Mouse (Mus musculus) forebrain, postnatal 0 days (tissue): ENCODE measurements around the gene Stac2. TPM values are rescaled to one million over a fixed set of nuclear protein-coding genes. Genes with fewer than 3 reads are reported as not detected.

Experiments
- ATAC-seq: fragments of 200-750 bp; cut with Nextera tagmentation; 2 replicates; pipeline ENCODE4 v1.8.0; 2017; ENCODE audit warnings: mild to moderate bottlenecking, moderate library complexity
- DNase-seq: peaks from one replicate; pipeline ENCODE4 v3.0.0-alpha.2; 2015
- H3K27ac ChIP-seq: fragments of 300-500 bp; sonication (generic); 2 replicates; pipeline ENCODE4 v1.5.1; 2014; ENCODE audit warnings: low read depth, mild to moderate bottlenecking, antibody characterized with exemption, low read length, moderate library complexity, mixed read lengths
- H3K27me3 ChIP-seq: fragments of 300-500 bp; sonication (generic); 2 replicates; pipeline ENCODE4 v1.6.1; 2014; ENCODE audit warnings: mild to moderate bottlenecking, low read length, mixed read lengths; ENCODE audit not compliant: insufficient read depth
- H3K36me3 ChIP-seq: fragments of 300-500 bp; sonication (generic); 2 replicates; pipeline ENCODE4 v1.6.1; 2014; ENCODE audit warnings: mild to moderate bottlenecking, moderate library complexity; ENCODE audit not compliant: insufficient read depth
- H3K4me1 ChIP-seq: fragments of 300-500 bp; sonication (generic); 2 replicates; pipeline ENCODE4 v1.6.1; 2014; ENCODE audit warnings: antibody characterized with exemption; ENCODE audit not compliant: insufficient read depth
- H3K4me2 ChIP-seq: fragments of 300-500 bp; sonication (generic); 2 replicates; pipeline ENCODE4 v1.6.1; 2014; ENCODE audit warnings: low read depth, mild to moderate bottlenecking, moderate library complexity
- H3K4me3 ChIP-seq: fragments of 300-500 bp; sonication (generic); 2 replicates; pipeline ENCODE4 v1.5.1; 2014; ENCODE audit warnings: low read depth, low read length, mixed read lengths
- H3K9ac ChIP-seq: fragments of 300-500 bp; sonication (generic); 2 replicates; pipeline ENCODE4 v1.6.1; 2014; ENCODE audit warnings: mild to moderate bottlenecking
- H3K9me3 ChIP-seq: fragments of 300-500 bp; sonication (generic); 2 replicates; pipeline ENCODE4 v1.6.1; 2016; ENCODE audit warnings: low read length
- CTCF ChIP-seq: sonication (generic); IDR thresholded peaks from 2 replicates; pipeline ENCODE4 v1.5.1; 2016; ENCODE audit warnings: antibody characterized with exemption, control low read depth, low read depth
- WGBS: fragments of 180-500 bp; shearing (Covaris S2); extraction: QIAGEN DNeasy Blood & Tissue Kit; methylation state at CpG from one replicate; pipeline ENCODE4 v1.1.7; 2014; 5-methylcytosine and 5-hydroxymethylcytosine counted together
- polyA plus RNA-seq: library from polyadenylated mRNA; unstranded; fragments of >200 nt; fragmentation: Nextera tagmentation; extraction: Ambion mirVana; gene quantifications from 2 replicates; pipeline ENCODE4 v1.2.1, GENCODE M21; 2015
- total RNA-seq: library from RNA; depleted of rRNA; stranded (reverse); fragments of >200 nt; gene quantifications from 2 replicates; pipeline ENCODE4 v1.2.3, GENCODE M21; 2014

The Stac2 gene
- total and polyA plus RNA-seq, 2 experiments from 2014 or later, result 2.0 to 2.8 TPM

GRCm38 (mm10) chr11:98030701-98031442, 22.4 kb downstream of the Stac2 start:
- no peaks in the 10 kb centered on the region for H3K27me3 ChIP-seq
- H3K36me3 ChIP-seq, result peaks cover 34% of the 10 kb centered on the region
- peak; percentile 59 for TF ChIP-seq CTCF
- H3K27ac ChIP-seq, result no peak overlapping the region
- no peak overlapping the region for H3K9ac ChIP-seq
- H3K9me3 ChIP-seq, result no peaks in the 10 kb centered on the region
- 45% methylated on average over 5 of the region's 5 CpGs for WGBS
- DNase-seq, result peak; percentile 45
- H3K4me3 ChIP-seq, result no peak overlapping the region
- no peak for ATAC-seq
- H3K4me1 ChIP-seq, result peaks cover 7% of the 10 kb centered on the region
- no peak overlapping the region for H3K4me2 ChIP-seq

GRCm38 (mm10) chr11:98027785-98028184, 25.5 kb downstream of the Stac2 start:
- no peaks in the 10 kb centered on the region for H3K9me3 ChIP-seq
- H3K4me1 ChIP-seq, result peaks cover 9% of the 10 kb centered on the region; the same call in 1 of the 2 replicates
- H3K27ac ChIP-seq, result no peak overlapping the region
- peaks cover 34% of the 10 kb centered on the region for H3K36me3 ChIP-seq
- TF ChIP-seq CTCF, result no peak
- H3K4me2 ChIP-seq, result peak overlapping the region; percentile 81
- DNase-seq (no peak), ATAC-seq (no peak)
- peak overlapping the region; percentile 88 for H3K4me3 ChIP-seq
- WGBS, result 30% methylated on average over 7 of the region's 7 CpGs
- H3K9ac ChIP-seq, result peak overlapping the region; percentile 99
- no peaks in the 10 kb centered on the region for H3K27me3 ChIP-seq

DNA sequence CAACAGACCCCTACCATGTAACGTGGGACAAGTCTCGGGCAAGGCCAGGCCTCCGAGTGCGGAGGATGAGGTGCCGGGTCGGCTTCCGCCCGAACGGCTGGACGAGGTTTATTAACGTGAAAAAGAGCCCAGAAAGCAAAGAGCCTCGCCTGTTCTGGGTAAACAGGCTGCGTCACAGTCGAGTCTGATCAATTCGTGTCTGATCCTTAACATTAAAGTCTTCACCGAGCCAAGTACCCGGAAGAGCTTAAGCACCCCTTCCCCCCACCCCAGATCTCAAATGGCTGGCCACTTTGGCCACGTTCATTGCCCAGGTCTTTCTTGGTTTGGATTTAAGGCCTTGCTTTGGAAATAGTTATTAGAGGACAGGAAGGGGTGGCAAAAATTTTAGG, 26.0 kb downstream of the Stac2 start:
- no peak; the same call in 1 of the 2 replicates for ATAC-seq
- under 1% methylated on average over 18 of the region's 18 CpGs for WGBS

GRCm38 (mm10) chr11:98026570-98027296, 26.5 kb downstream of the Stac2 start, which contains the start of gene Rpl19:
Rpl19 (plus strand) TSS chr11:98026710.
- Histone ChIP-seq H3K9me3 (no peaks in the 10 kb centered on the region), H3K9ac (peak within 1 kb of the TSS; percentile 99), H3K36me3 (peaks cover 34% of the 10 kb centered on the region), H3K4me2 (peak within 1 kb of the TSS; percentile 81), H3K27me3 (no peaks in the 10 kb centered on the region), H3K4me3 (peak within 1 kb of the TSS; percentile 88), H3K4me1 (peaks cover 9% of the 10 kb centered on the region; the same call in 1 of the 2 replicates), H3K27ac (peak within 1 kb of the TSS; percentile 90)
- DNase-seq (peak; percentile 98), ATAC-seq (peak; percentile 68)
- TF ChIP-seq CTCF, result no peak
- WGBS, result 5% methylated on average over 56 of the region's 69 CpGs

More for the DNA sequence above, 26.0 kb downstream of the Stac2 start:
- H3K9ac ChIP-seq, result peak overlapping the region; percentile 99
- TF ChIP-seq CTCF, result no peak
- peak overlapping the region; percentile 88 for H3K4me3 ChIP-seq
- H3K4me1 ChIP-seq, result peaks cover 9% of the 10 kb centered on the region; the same call in 1 of the 2 replicates
- peak overlapping the region; percentile 81 for H3K4me2 ChIP-seq
- no peaks in the 10 kb centered on the region for H3K9me3 ChIP-seq
- H3K27me3 ChIP-seq, result no peaks in the 10 kb centered on the region
- H3K36me3 ChIP-seq, result peaks cover 34% of the 10 kb centered on the region
- DNase-seq, result no peak
- peak overlapping the region; percentile 90 for H3K27ac ChIP-seq

- Histone ChIP-seq H3K9ac (peak overlapping the region; percentile 99), H3K36me3 (peaks cover 32% of the 10 kb centered on the region), H3K4me3 (peak overlapping the region; percentile 88), H3K27me3 (no peaks in the 10 kb centered on the region), H3K4me1 (peaks cover 12% of the 10 kb centered on the region; the same call in 1 of the 2 replicates), H3K9me3 (no peaks in the 10 kb centered on the region), H3K4me2 (peak overlapping the region; percentile 81), H3K27ac (peak overlapping the region; percentile 90)
- TF ChIP-seq CTCF, result no peak
- DNase-seq (no peak), ATAC-seq (no peak)
- 6% methylated on average over 15 of the region's 15 CpGs for WGBS
These were observed 27.1 kb downstream of the Stac2 start for GRCm38 (mm10) chr11:98026248-98026569.

- no peak for DNase-seq
- Histone ChIP-seq H3K27ac (no peak overlapping the region), H3K4me1 (peaks cover 27% of the 10 kb centered on the region), H3K36me3 (peaks cover 15% of the 10 kb centered on the region), H3K9ac (no peak overlapping the region), H3K27me3 (no peaks in the 10 kb centered on the region), H3K4me3 (no peak overlapping the region), H3K9me3 (no peaks in the 10 kb centered on the region), H3K4me2 (no peak overlapping the region)
- 92% methylated on average over 3 of the region's 3 CpGs for WGBS
- no peak for TF ChIP-seq CTCF
- ATAC-seq, result no peak
These were observed 28.7 kb downstream of the Stac2 start for GRCm38 (mm10) chr11:98024516-98024915.
